Mouse (Mus musculus): ENCODE data around the gene Ocm. TPM values are rescaled to one million over a fixed set of nuclear protein-coding genes. Genes with fewer than 3 reads are reported as not detected.

The Ocm gene
- polyA plus RNA-seq, 1 experiment from 2014 or later = 0.23 TPM

DNA sequence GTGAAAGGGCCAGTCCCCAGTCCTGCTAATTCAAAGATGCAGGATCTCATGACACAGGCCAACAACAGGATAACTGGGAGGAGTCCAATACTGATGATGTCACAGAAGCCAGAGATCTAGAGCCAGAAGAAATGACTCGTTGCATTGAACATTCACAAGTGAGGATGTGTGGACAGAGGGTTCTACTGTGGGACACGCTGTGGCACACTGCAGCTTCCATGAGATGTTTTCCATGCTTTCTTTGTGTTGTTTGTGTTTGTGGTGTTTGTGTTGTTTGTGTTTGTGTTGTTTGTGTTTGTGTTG lies 50.9 kb downstream of the Ocm start:
- H3K9me3 ChIP-seq (ENCODE audit: control insufficient read depth, low read length) = no peaks in the 10 kb centered on the region
- H3K4me2 ChIP-seq (replicated peaks; ENCODE audit: low read depth) = no peak overlapping the region
- TF ChIP-seq CTCF (IDR thresholded peaks at IDR 0.05; ENCODE audit: low read depth) (no peak), EP300 (optimal IDR thresholded peaks at IDR 0.05) (no peak)
- H3K9ac ChIP-seq (ENCODE audit: low read length) = no peak overlapping the region
- H3K4me3 ChIP-seq (ENCODE audit: low read depth, low read length) = no peak overlapping the region
- H3K4me1 ChIP-seq (replicated peaks; ENCODE audit: control insufficient read depth, insufficient read depth) = no peaks in the 10 kb centered on the region
- H3K27me3 ChIP-seq (ENCODE audit: control insufficient read depth, insufficient read depth, low read length) = no peaks in the 10 kb centered on the region
- no peak for DNase-seq (ENCODE audit: low spot score)
- ATAC-seq (ENCODE audit: low FRiP score, low TSS enrichment) = no peak; the same call in 1 of the 2 replicates
- 45% methylated on average over 2 of the region's 2 CpGs for WGBS
- no peaks in the 10 kb centered on the region for H3K36me3 ChIP-seq (ENCODE audit: control insufficient read depth, insufficient read depth, low read length)
- no peak overlapping the region for H3K27ac ChIP-seq (replicated peaks)

DNA sequence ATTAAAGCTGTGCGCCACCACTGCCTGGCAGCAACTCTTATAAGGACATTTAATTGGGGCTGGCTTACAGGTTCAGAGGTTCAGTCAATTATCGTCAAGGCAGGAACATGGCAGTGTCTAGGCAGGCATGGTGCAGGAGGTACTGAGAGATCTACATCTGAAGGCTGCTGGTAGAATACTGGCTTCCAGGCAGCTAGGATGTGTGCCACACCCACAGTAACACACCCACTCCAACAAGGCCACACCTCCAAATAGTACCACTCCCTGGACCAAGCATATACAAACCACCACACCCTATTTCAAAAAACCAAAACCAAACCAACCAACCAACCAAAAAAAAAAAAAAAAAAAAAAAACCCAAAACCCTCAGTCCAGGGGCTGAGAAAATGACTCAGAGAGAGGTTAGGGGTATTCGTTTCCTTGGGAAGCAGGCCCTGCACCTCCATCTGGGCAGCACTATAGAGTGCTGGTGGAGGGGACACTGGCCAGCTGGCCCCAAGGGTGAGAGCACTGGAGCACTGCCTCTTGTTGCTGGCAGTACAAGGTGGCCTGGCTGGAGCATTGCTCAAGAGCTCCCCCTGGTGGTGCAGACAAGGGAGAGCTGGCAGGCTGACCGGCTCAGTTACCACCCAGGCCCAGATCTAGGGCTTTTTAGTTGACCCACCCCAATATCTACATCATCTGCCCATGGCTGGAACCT lies 51.4 kb downstream of the Ocm start:
- WGBS = 41% methylated on average over 4 of the region's 4 CpGs
- H3K36me3 ChIP-seq (ENCODE audit: control insufficient read depth, insufficient read depth, low read length) = no peaks in the 10 kb centered on the region
- H3K27ac ChIP-seq (replicated peaks) = no peak overlapping the region
- no peak overlapping the region for H3K4me3 ChIP-seq (ENCODE audit: low read depth, low read length)
- no peak overlapping the region for H3K9ac ChIP-seq (ENCODE audit: low read length)
- ATAC-seq (ENCODE audit: low FRiP score, low TSS enrichment) (peak; percentile 84), DNase-seq (ENCODE audit: low spot score) (peak; percentile 78)
- peak; percentile 92 for TF ChIP-seq CTCF (IDR thresholded peaks at IDR 0.05; ENCODE audit: low read depth)
- no peak for TF ChIP-seq EP300 (optimal IDR thresholded peaks at IDR 0.05)
- H3K4me2 ChIP-seq (replicated peaks; ENCODE audit: low read depth) = no peak overlapping the region
- H3K9me3 ChIP-seq (ENCODE audit: control insufficient read depth, low read length) = no peaks in the 10 kb centered on the region
- no peaks in the 10 kb centered on the region for H3K4me1 ChIP-seq (replicated peaks; ENCODE audit: control insufficient read depth, insufficient read depth)
- no peaks in the 10 kb centered on the region for H3K27me3 ChIP-seq (ENCODE audit: control insufficient read depth, insufficient read depth, low read length)

DNA sequence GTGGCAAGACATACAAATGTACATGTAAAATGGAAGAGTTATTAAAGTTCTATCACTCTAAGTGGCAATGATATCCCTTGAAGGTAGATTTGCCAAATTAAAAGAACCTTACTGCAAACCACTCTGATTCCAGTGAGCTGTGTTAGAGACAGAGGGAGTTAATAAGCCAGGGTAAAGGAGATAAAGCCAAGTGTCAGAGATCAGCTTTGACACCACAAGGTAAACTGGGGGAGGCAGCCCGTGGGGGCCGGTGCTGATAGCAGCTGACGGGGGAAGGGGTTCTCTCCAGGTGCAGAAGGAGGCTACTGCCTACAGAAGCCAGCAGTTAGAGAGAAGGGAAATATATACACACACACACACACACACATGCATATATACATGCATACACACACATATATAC lies 53.8 kb downstream of the Ocm start:
- no peak for TF ChIP-seq CTCF (IDR thresholded peaks at IDR 0.05; ENCODE audit: low read depth)
- WGBS = 42% methylated on average over 3 of the region's 3 CpGs
- H3K9ac ChIP-seq (ENCODE audit: low read length) = no peak overlapping the region
- H3K4me2 ChIP-seq (replicated peaks; ENCODE audit: low read depth) = no peak overlapping the region
- H3K9me3 ChIP-seq (ENCODE audit: control insufficient read depth, low read length) = no peaks in the 10 kb centered on the region
- H3K27ac ChIP-seq (replicated peaks) = no peak overlapping the region
- no peak overlapping the region for H3K4me3 ChIP-seq (ENCODE audit: low read depth, low read length)
- ATAC-seq (ENCODE audit: low FRiP score, low TSS enrichment) (no peak), DNase-seq (ENCODE audit: low spot score) (no peak)
- no peaks in the 10 kb centered on the region for H3K36me3 ChIP-seq (ENCODE audit: control insufficient read depth, insufficient read depth, low read length)
- H3K27me3 ChIP-seq (ENCODE audit: control insufficient read depth, insufficient read depth, low read length) = no peaks in the 10 kb centered on the region
- no peaks in the 10 kb centered on the region for H3K4me1 ChIP-seq (replicated peaks; ENCODE audit: control insufficient read depth, insufficient read depth)

Other genes with a start within 250 kb of the Ocm start
- 18.7 and 19.9 TPM in 2 replicates for gene Eif2ak1, start 208.9 kb downstream of the Ocm start, polyA plus RNA-seq (2015; fragmentation: Nextera tagmentation; extraction: Ambion mirVana)
- gene Ankrd61, start 129.0 kb downstream of the Ocm start, polyA plus RNA-seq (2015; fragmentation: Nextera tagmentation; extraction: Ambion mirVana) = 0.08 TPM in 1 of 2 replicates, not detected in the other
- gene Aimp2, start 116.8 kb downstream of the Ocm start, polyA plus RNA-seq (2015; fragmentation: Nextera tagmentation; extraction: Ambion mirVana) = 65.6 and 69.4 TPM in 2 replicates
- gene Pms2, start 116.7 kb downstream of the Ocm start, polyA plus RNA-seq (2015; fragmentation: Nextera tagmentation; extraction: Ambion mirVana) = 8.0 and 8.9 TPM in 2 replicates
- 0.28 TPM in 1 of 2 replicates, not detected in the other for gene Gm42421, start 98.5 kb downstream of the Ocm start, polyA plus RNA-seq (2015; fragmentation: Nextera tagmentation; extraction: Ambion mirVana)
- gene Rsph10b, start 93.6 kb downstream of the Ocm start, polyA plus RNA-seq (2015; fragmentation: Nextera tagmentation; extraction: Ambion mirVana) = 0.19 and 0.27 TPM in 2 replicates
- gene Ccz1, start 11.8 kb downstream of the Ocm start, polyA plus RNA-seq (2015; fragmentation: Nextera tagmentation; extraction: Ambion mirVana) = 57.1 and 59.6 TPM in 2 replicates
- 3.8 and 4.1 TPM in 2 replicates for gene Lmtk2, start 73.8 kb upstream of the Ocm start, polyA plus RNA-seq (2015; fragmentation: Nextera tagmentation; extraction: Ambion mirVana)
- 9.2 and 11.6 TPM in 2 replicates for gene Bhlha15, start 163.6 kb upstream of the Ocm start, polyA plus RNA-seq (2015; fragmentation: Nextera tagmentation; extraction: Ambion mirVana)
- 15.4 and 16.9 TPM in 2 replicates for gene Tecpr1, start 196.9 kb upstream of the Ocm start, polyA plus RNA-seq (2015; fragmentation: Nextera tagmentation; extraction: Ambion mirVana)
- gene Bri3, start 217.8 kb upstream of the Ocm start, polyA plus RNA-seq (2015; fragmentation: Nextera tagmentation; extraction: Ambion mirVana) = 197 and 214 TPM in 2 replicates

Data from stomach, postnatal 0 days (tissue).